Mouse (Mus musculus): ENCODE measurements around the gene Tcf3.

DNA sequence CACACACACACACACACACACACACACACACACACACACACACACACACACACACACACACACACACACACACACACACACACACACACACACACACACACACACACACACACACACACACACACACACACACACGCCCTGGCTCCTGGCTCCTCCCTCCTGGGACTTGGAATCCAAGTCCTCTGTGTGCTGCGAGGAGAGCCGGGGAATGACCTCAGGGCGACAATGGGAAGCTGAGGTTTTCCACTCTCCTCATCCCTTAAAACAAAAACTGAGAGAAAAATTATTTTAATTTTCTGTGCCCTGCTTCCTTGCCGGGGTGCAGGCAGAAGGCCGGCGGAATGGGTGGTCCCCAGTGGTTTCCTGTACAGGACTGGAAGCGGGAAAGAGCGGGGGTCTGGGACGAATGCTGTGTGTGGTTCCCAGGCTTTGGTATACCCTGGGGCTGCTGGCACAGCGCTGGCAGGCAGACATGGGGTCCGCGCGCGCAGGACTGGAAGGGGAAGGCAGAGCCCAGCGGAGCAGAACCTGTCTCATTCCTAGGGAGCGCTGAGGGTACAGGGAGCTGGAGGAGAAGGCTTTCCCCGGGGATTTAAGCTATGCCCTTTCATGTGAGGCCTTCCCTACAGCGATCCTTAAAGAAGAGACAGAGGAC lies 31.1 kb upstream of the Tcf3 start:
- no peak for TF ChIP-seq POLR2A (IDR thresholded peaks at IDR 0.05; ENCODE audit: insufficient read depth, low read length)
- no peak for TF ChIP-seq EP300 (IDR thresholded peaks at IDR 0.05; ENCODE audit: insufficient read depth, low read depth, low read length)
- no peak for TF ChIP-seq CTCF (IDR thresholded peaks at IDR 0.05; ENCODE audit: low read depth, low read length)

Measured in ES-Bruce4 (cell line).